Mouse (Mus musculus) cerebellum, adult 2 months (tissue): Measurements from ENCODE around the gene Nanp.

Experiments
- CTCF ChIP-seq: fragments of 200-500 bp; IDR thresholded peaks from 2 replicates; pipeline ENCODE4 v1.5.1; 2011; ENCODE audit warnings: low read depth, mild to moderate bottlenecking, control low read depth, low read length, moderate library complexity, borderline replicate concordance; ENCODE audit not compliant: insufficient read depth
- POLR2A ChIP-seq: fragments of 200-500 bp; IDR thresholded peaks from 2 replicates; pipeline ENCODE4 v1.6.1; 2011; ENCODE audit warnings: low read length, control low read depth, borderline replicate concordance; ENCODE audit not compliant: insufficient read depth

DNA sequence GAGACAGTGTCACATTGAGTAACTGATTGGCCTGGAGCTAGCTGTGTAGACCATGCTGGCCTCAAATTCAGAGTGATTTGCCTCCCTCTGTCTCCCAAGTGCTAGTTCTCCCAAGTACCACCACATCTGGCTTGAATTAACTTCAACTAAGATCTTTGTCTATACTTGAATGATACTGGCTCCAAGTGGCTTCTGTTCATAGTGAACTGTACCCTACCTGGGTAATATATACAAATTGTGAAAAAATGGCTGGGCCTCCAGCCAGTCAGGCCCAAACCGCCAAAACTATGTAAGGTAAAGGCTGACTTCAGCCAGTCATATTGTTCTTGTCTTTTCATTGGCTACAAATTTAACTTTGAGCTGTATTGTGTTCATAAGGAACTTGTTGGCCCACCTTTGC is 1.2 kb upstream of the Nanp start:
- TF ChIP-seq POLR2A (no peak), CTCF (no peak)
